Mouse (Mus musculus) ES-E14 (cell line): Measurements from ENCODE around the gene Cdk19.

Source experiments
- HCFC1 ChIP-seq: IDR thresholded peaks from 2 replicates; pipeline ENCODE4 v1.6.1; 2012; ENCODE audit warnings: low read length, inconsistent platforms, borderline replicate concordance; ENCODE audit not compliant: insufficient read depth
- MAFK ChIP-seq: IDR thresholded peaks from 2 replicates; pipeline ENCODE4 v1.6.1; 2014; ENCODE audit warnings: mild to moderate bottlenecking, low read depth, low read length, inconsistent platforms; ENCODE audit not compliant: insufficient read depth
- ZC3H11A ChIP-seq: IDR thresholded peaks from 2 replicates; pipeline ENCODE4 v1.6.1; 2012; ENCODE audit warnings: low read depth, mild to moderate bottlenecking, inconsistent platforms, low read length, borderline replicate concordance
- ZNF384 ChIP-seq: IDR thresholded peaks from 2 replicates; pipeline ENCODE4 v1.6.1; 2012; ENCODE audit warnings: low read depth, low read length, inconsistent platforms

DNA sequence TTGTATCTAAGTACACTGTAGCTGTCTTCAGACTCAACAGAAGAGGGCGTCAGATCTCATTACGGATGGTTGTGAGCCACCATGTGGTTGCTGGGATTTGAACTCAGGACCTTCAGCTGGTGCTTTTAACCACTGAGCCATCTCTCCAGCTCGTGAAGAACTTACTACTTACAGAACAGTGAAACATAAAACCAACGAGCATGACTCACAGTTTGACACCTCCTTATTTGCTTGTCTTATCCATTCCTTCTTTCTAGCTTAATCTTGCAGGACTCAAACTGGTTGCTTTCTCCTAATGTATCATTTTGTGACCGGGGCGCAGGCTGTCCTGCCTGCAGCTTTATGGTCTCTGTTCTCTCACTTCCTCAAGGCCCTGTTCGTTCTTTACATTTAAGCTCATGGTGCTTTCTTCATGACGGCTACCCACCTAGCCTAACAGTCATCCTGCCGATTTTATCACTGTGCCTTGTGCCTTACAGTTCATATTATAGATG is 8.1 kb downstream of the Cdk19 start:
- TF ChIP-seq HCFC1 (no peak), MAFK (no peak), ZC3H11A (no peak), ZNF384 (no peak)
